Mouse (Mus musculus): Measurements from ENCODE around the gene A3galt2. TPM values are rescaled to one million over a fixed set of nuclear protein-coding genes. Genes with fewer than 3 reads are reported as not detected.
A peak's percentile ranks its signal among the peaks of the same experiment; 100 is the strongest.

The A3galt2 gene
- polyA plus RNA-seq, 1 experiment from 2014 or later, result 0.09 TPM

- H3K9ac ChIP-seq, result peak overlapping the region; percentile 58
- H3K27me3 ChIP-seq (replicated peaks), result peaks cover 6% of the 10 kb centered on the region
- H3K4me2 ChIP-seq, result peak overlapping the region; percentile 38
- H3K27ac ChIP-seq (replicated peaks), result peak overlapping the region; percentile 36; the same call in 1 of the 2 replicates
- no peaks in the 10 kb centered on the region for H3K9me3 ChIP-seq
- H3K36me3 ChIP-seq, result no peaks in the 10 kb centered on the region
- WGBS, result 19% methylated on average over 14 of the region's 14 CpGs
- H3K4me3 ChIP-seq, result no peak overlapping the region
- peaks cover 46% of the 10 kb centered on the region for H3K4me1 ChIP-seq
- ATAC-seq (ENCODE audit: extremely low read depth, insufficient number of reproducible peaks, low FRiP score, low TSS enrichment), result no peak
Observed at GRCm38 (mm10) chr4:128715241-128716204, 39.6 kb upstream of the A3galt2 start.

DNA sequence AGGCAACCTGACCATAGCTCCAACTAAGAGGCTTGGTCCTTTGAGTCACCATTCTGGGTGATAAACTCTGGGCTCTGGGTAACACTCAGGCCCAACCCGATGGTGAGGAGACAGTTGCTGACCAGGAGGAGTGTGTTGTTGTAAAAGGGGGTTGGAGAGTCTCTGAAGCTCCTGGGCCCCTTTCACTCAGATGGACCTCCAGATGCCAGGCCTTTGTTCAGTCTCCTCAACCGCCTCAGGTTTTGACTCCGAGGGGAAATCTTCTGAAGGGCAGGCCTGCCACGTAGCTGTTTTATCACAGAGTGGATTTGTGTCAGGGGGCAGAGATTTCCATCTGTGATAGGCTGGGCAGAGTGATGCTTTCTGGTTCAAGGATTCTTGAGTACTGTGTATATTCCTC is 38.9 kb upstream of the A3galt2 start:
- Histone ChIP-seq H3K36me3 (no peaks in the 10 kb centered on the region), H3K27ac (replicated peaks) (peak overlapping the region; percentile 36), H3K4me3 (no peak overlapping the region), H3K9ac (no peak overlapping the region), H3K9me3 (no peaks in the 10 kb centered on the region), H3K4me1 (peaks cover 54% of the 10 kb centered on the region), H3K27me3 (replicated peaks) (no peaks in the 10 kb centered on the region), H3K4me2 (0 out of 2 replicates have a peak overlapping the region, but pooled peaks have one; percentile 38)
- 27% methylated on average over 4 of the region's 4 CpGs for WGBS
- ATAC-seq (ENCODE audit: extremely low read depth, insufficient number of reproducible peaks, low FRiP score, low TSS enrichment), result no peak

GRCm38 (mm10) chr4:128716731-128717130 is 38.4 kb upstream of the A3galt2 start:
- Histone ChIP-seq H3K4me3 (no peak overlapping the region), H3K4me2 (no peak overlapping the region), H3K27ac (replicated peaks) (peak overlapping the region; percentile 36; the same call in 1 of the 2 replicates), H3K9ac (no peak overlapping the region), H3K36me3 (no peaks in the 10 kb centered on the region), H3K27me3 (replicated peaks) (no peaks in the 10 kb centered on the region), H3K9me3 (no peaks in the 10 kb centered on the region), H3K4me1 (peaks cover 55% of the 10 kb centered on the region)
- no peak for ATAC-seq (ENCODE audit: extremely low read depth, insufficient number of reproducible peaks, low FRiP score, low TSS enrichment)
- 71% methylated on average over 9 of the region's 9 CpGs for WGBS

DNA sequence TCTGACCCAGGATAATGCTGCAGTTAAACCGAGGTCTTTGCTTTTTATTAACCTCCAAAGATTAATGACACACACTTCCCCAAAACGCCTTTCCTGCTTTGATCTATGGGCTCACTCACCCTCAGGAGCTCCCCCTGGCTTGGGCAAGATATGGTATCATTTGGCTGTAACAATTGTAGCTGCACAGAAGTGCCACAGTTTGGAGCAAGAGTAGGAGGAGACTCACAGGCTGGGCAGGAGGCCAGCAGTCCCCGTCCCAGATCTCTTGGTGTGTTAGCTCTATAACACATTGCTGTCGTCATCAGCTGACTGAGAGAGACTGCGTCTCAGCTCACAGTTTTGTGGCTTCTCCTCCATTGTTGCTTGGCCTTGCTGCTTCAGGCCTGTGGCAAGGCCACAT is 35.1 kb upstream of the A3galt2 start:
- Histone ChIP-seq H3K27ac (replicated peaks) (peak overlapping the region; percentile 75), H3K9ac (no peak overlapping the region), H3K4me3 (no peak overlapping the region), H3K27me3 (replicated peaks) (no peaks in the 10 kb centered on the region; the same call in 1 of the 2 replicates), H3K9me3 (no peaks in the 10 kb centered on the region), H3K36me3 (no peaks in the 10 kb centered on the region), H3K4me2 (no peak overlapping the region), H3K4me1 (peaks cover 60% of the 10 kb centered on the region)
- WGBS, result 10% methylated on average over 5 of the region's 5 CpGs
- ATAC-seq (ENCODE audit: extremely low read depth, insufficient number of reproducible peaks, low FRiP score, low TSS enrichment), result no peak

DNA sequence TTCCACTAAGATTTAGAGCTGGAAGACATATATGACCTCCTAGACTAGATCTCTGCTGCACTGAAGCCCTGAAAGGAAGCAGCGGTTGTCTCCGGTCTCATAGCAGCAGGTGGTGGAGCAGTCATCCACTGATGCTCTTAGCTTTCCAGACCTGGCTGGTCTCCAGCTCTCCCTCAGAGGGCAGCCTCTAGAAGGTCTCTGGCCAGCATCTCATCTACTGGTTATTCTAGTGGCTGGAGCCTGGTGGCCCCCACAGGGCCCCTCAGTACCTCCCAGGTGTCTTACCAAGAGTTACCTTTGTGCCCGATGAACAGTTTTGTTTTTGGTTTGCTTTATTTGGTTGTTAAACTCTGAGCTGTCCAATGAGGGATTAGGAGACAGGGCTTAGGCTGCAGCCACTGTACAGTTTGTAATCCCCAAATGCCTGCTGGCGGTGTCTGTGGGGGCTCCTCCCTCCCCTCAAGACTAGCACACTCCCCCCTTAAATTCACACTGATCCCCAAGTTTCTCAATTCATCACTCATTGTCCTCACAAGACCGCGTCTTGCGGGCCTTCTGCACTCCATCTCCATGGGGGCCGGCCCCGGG is 34.0 kb upstream of the A3galt2 start:
- no peaks in the 10 kb centered on the region; the same call in 1 of the 2 replicates for H3K27me3 ChIP-seq (replicated peaks)
- 78% methylated on average over 9 of the region's 9 CpGs for WGBS
- no peak overlapping the region for H3K9ac ChIP-seq
- H3K4me1 ChIP-seq, result peaks cover 49% of the 10 kb centered on the region
- H3K27ac ChIP-seq (replicated peaks), result no peak overlapping the region
- no peak for ATAC-seq (ENCODE audit: extremely low read depth, insufficient number of reproducible peaks, low FRiP score, low TSS enrichment)
- no peak overlapping the region for H3K4me3 ChIP-seq
- H3K36me3 ChIP-seq, result no peaks in the 10 kb centered on the region
- no peak overlapping the region for H3K4me2 ChIP-seq
- H3K9me3 ChIP-seq, result no peaks in the 10 kb centered on the region

GRCm38 (mm10) chr4:128721761-128722160 is 33.4 kb upstream of the A3galt2 start:
- H3K9me3 ChIP-seq, result no peaks in the 10 kb centered on the region
- no peaks in the 10 kb centered on the region; the same call in 1 of the 2 replicates for H3K27me3 ChIP-seq (replicated peaks)
- ATAC-seq (ENCODE audit: extremely low read depth, insufficient number of reproducible peaks, low FRiP score, low TSS enrichment), result no peak
- no peak overlapping the region for H3K27ac ChIP-seq (replicated peaks)
- H3K4me2 ChIP-seq, result no peak overlapping the region
- peaks cover 45% of the 10 kb centered on the region for H3K4me1 ChIP-seq
- 74% methylated on average over 4 of the region's 4 CpGs for WGBS
- no peak overlapping the region for H3K4me3 ChIP-seq
- H3K36me3 ChIP-seq, result no peaks in the 10 kb centered on the region
- no peak overlapping the region for H3K9ac ChIP-seq

GRCm38 (mm10) chr4:128722932-128723331 is 32.2 kb upstream of the A3galt2 start:
- Histone ChIP-seq H3K9ac (no peak overlapping the region), H3K9me3 (no peaks in the 10 kb centered on the region), H3K36me3 (no peaks in the 10 kb centered on the region), H3K4me1 (peaks cover 48% of the 10 kb centered on the region), H3K4me2 (no peak overlapping the region), H3K4me3 (no peak overlapping the region), H3K27me3 (replicated peaks) (no peaks in the 10 kb centered on the region; the same call in 1 of the 2 replicates), H3K27ac (replicated peaks) (no peak overlapping the region)
- WGBS, result 82% methylated on average over 8 of the region's 8 CpGs
- no peak for ATAC-seq (ENCODE audit: extremely low read depth, insufficient number of reproducible peaks, low FRiP score, low TSS enrichment)

DNA sequence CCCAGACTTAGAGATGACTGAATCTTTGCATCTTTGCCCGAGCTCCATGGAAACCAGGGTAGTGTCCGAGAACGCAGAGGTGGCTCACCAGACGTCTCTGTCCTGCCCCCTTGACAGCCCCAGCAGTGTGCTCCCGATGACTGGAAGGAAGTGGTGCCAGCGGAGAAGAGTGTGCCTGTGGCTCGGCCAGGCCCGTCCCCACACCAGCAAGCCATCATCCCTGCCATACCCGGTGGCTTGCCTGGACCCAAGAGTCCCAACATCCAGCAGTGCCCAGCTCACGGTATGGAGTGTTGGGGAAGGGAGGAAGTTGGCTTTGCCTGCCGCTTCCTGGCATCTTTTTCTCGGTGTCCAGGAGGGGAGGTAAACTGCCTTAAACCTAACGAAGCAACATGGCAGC is 31.7 kb upstream of the A3galt2 start:
- no peak overlapping the region for H3K4me2 ChIP-seq
- H3K36me3 ChIP-seq, result no peaks in the 10 kb centered on the region
- peak overlapping the region; percentile 46; the same call in 1 of the 2 replicates for H3K27ac ChIP-seq (replicated peaks)
- H3K27me3 ChIP-seq (replicated peaks), result no peaks in the 10 kb centered on the region; the same call in 1 of the 2 replicates
- no peak overlapping the region for H3K4me3 ChIP-seq
- no peaks in the 10 kb centered on the region for H3K9me3 ChIP-seq
- WGBS, result 73% methylated on average over 13 of the region's 13 CpGs
- ATAC-seq (ENCODE audit: extremely low read depth, insufficient number of reproducible peaks, low FRiP score, low TSS enrichment), result no peak
- peaks cover 50% of the 10 kb centered on the region for H3K4me1 ChIP-seq
- no peak overlapping the region for H3K9ac ChIP-seq

- Histone ChIP-seq H3K27ac (replicated peaks) (peak overlapping the region; percentile 46), H3K36me3 (no peaks in the 10 kb centered on the region), H3K4me1 (peaks cover 56% of the 10 kb centered on the region), H3K4me3 (no peak overlapping the region), H3K9me3 (no peaks in the 10 kb centered on the region), H3K27me3 (replicated peaks) (no peaks in the 10 kb centered on the region; the same call in 1 of the 2 replicates), H3K4me2 (0 out of 2 replicates have a peak overlapping the region, but pooled peaks have one; percentile 0), H3K9ac (peak overlapping the region; percentile 38; the same call in 1 of the 2 replicates)
- 26% methylated on average over 7 of the region's 7 CpGs for WGBS
- no peak for ATAC-seq (ENCODE audit: extremely low read depth, insufficient number of reproducible peaks, low FRiP score, low TSS enrichment)
Observed at GRCm38 (mm10) chr4:128724059-128724458, 31.1 kb upstream of the A3galt2 start.

- peak overlapping the region; percentile 94 for H3K27ac ChIP-seq (replicated peaks)
- H3K4me1 ChIP-seq, result peaks cover 59% of the 10 kb centered on the region
- H3K4me3 ChIP-seq, result peak overlapping the region; percentile 96
- peak overlapping the region; percentile 95 for H3K4me2 ChIP-seq
- no peaks in the 10 kb centered on the region; the same call in 1 of the 2 replicates for H3K27me3 ChIP-seq (replicated peaks)
- peaks cover 14% of the 10 kb centered on the region for H3K36me3 ChIP-seq
- no peaks in the 10 kb centered on the region for H3K9me3 ChIP-seq
- WGBS, result 5% methylated on average over 38 of the region's 68 CpGs
- ATAC-seq (ENCODE audit: extremely low read depth, insufficient number of reproducible peaks, low FRiP score, low TSS enrichment), result peak; percentile 89
- peak overlapping the region; percentile 100 for H3K9ac ChIP-seq
Observed at GRCm38 (mm10) chr4:128727019-128727720, 28.0 kb upstream of the A3galt2 start.

Data from heart, embryonic 13.5 days (tissue).